Mouse (Mus musculus): ENCODE measurements around the gene Deaf1. TPM values are rescaled to one million over a fixed set of nuclear protein-coding genes. Genes with fewer than 3 reads are reported as not detected.

Gene Deaf1
- total and polyA plus RNA-seq, 3 experiments, result 3.5 to 31.6 (median 10.0) TPM

- Histone ChIP-seq H3K79me2 (replicated peaks; ENCODE audit: control insufficient read depth, extremely low read depth, insufficient read depth, poor library complexity, severe bottlenecking) (no peaks in the 10 kb centered on the region), H3K4me1 (ENCODE audit: control insufficient read depth in 1 of 2, insufficient read depth in 2 of 2) (0 out of 4 replicates have a peak, but pooled peaks cover 0 to 2% of the 10 kb centered on the region in 2 experiments), H3K36me3 (replicated peaks in 1 of 2; ENCODE audit: control insufficient read depth in 1 of 2, insufficient read depth in 1 of 2, low read length in 1 of 2) (peaks cover 0 to 11% of the 10 kb centered on the region in 2 experiments), H3K27ac (ENCODE audit: insufficient read depth, low read depth) (no peak overlapping the region), H3K9ac (ENCODE audit: insufficient read depth, low read depth) (no peak overlapping the region), H3K27me3 (replicated peaks) (peaks cover 3% of the 10 kb centered on the region), H3K9me3 (replicated peaks; ENCODE audit: low read length) (no peaks in the 10 kb centered on the region), H3K4me2 (ENCODE audit: insufficient read depth, low read depth, poor library complexity, severe bottlenecking) (no peak overlapping the region), H3K4me3 (replicated peaks in 1 of 3; ENCODE audit: low read depth in 2 of 3, low read length in 2 of 3, poor library complexity in 1 of 3) (no peak overlapping the region)
- DNase-seq (ENCODE audit: extremely low read depth), result no peak
- dilution Hi-C loops (cut with MboI; ENCODE audit: extremely low pct_ligation_motif_present, extremely low pct_unique_long_range_greater_than_20kb, low sequenced_read_pairs), result no loop called here
- TF ChIP-seq ZC3H11A (IDR thresholded peaks at IDR 0.05; ENCODE audit: low read depth, low read length) (no peak), POLR2A (IDR thresholded peaks at IDR 0.05; ENCODE audit: low read depth, low read length) (no peak), CTCF (conservative IDR thresholded peaks at IDR 0.05 in 1 of 2, IDR thresholded peaks at IDR 0.05 in 1 of 2; ENCODE audit: low read depth in 2 of 2, low read length in 2 of 2) (no peak), ZNF384 (IDR thresholded peaks at IDR 0.05; ENCODE audit: low read depth, low read length) (no peak), MAX (IDR thresholded peaks at IDR 0.05; ENCODE audit: low read length) (no peak), NELFE (IDR thresholded peaks at IDR 0.05; ENCODE audit: low read depth, low read length) (no peak), E2F4 (IDR thresholded peaks at IDR 0.05; ENCODE audit: insufficient replicate concordance, low read depth, low read length) (no peak), MAZ (IDR thresholded peaks at IDR 0.05; ENCODE audit: low read depth, low read length) (no peak), CHD2 (IDR thresholded peaks at IDR 0.05; ENCODE audit: low read length) (no peak), IRF4 (IDR thresholded peaks at IDR 0.05; ENCODE audit: low read depth, low read length) (no peak), ZMIZ1 (IDR thresholded peaks at IDR 0.05; ENCODE audit: low read depth, low read length) (no peak)
- in situ Hi-C loops (cut with MboI; ENCODE audit: low pct_ligation_motif_present, low pct_unique_long_range_greater_than_20kb, low sequenced_read_pairs), result no loop called here
Measured at GRCm38 (mm10) chr7:141340023-141340422, 12.5 kb upstream of the Deaf1 start.

- dilution Hi-C loops (cut with MboI; ENCODE audit: extremely low pct_ligation_motif_present, extremely low pct_unique_long_range_greater_than_20kb, low sequenced_read_pairs) (no loop called here), in situ Hi-C loops (cut with MboI; ENCODE audit: low pct_ligation_motif_present, low pct_unique_long_range_greater_than_20kb, low sequenced_read_pairs) (no loop called here)
- TF ChIP-seq MEF2A (IDR thresholded peaks at IDR 0.05; ENCODE audit: borderline replicate concordance, low read depth, low read length), result no peak
- TF ChIP-seq ELF1 (IDR thresholded peaks at IDR 0.05; ENCODE audit: low read depth, low read length), result no peak
- TF ChIP-seq NELFE (IDR thresholded peaks at IDR 0.05; ENCODE audit: low read depth, low read length), result no peak
- TF ChIP-seq POLR2AphosphoS2 (IDR thresholded peaks at IDR 0.05; ENCODE audit: low read depth, low read length), result no peak
- TF ChIP-seq POLR2A (IDR thresholded peaks at IDR 0.05; ENCODE audit: low read depth, low read length), result no peak
- no peak for TF ChIP-seq EP300 (IDR thresholded peaks at IDR 0.05; ENCODE audit: low read length)
- no peak for TF ChIP-seq KAT2A (IDR thresholded peaks at IDR 0.05; ENCODE audit: insufficient replicate concordance, low read length)
- no peak for TF ChIP-seq MAFK (IDR thresholded peaks at IDR 0.05; ENCODE audit: insufficient replicate concordance, low read length)
- no peak for TF ChIP-seq NRF1 (IDR thresholded peaks at IDR 0.05; ENCODE audit: low read depth, low read length)
- TF ChIP-seq TCF12 (IDR thresholded peaks at IDR 0.05; ENCODE audit: low read depth, low read length), result no peak
- no peak for TF ChIP-seq GABPA (IDR thresholded peaks at IDR 0.05; ENCODE audit: insufficient replicate concordance, low read depth, low read length)
- no peak for TF ChIP-seq CTCF (conservative IDR thresholded peaks at IDR 0.05 in 1 of 2, IDR thresholded peaks at IDR 0.05 in 1 of 2; ENCODE audit: low read depth in 2 of 2, low read length in 2 of 2)
- no peak for TF ChIP-seq MAZ (IDR thresholded peaks at IDR 0.05; ENCODE audit: low read depth, low read length)
- no peak for TF ChIP-seq UBTF (IDR thresholded peaks at IDR 0.05; ENCODE audit: low read depth, low read length)
- peaks cover 0 to 17% of the 10 kb centered on the region in 2 experiments for H3K36me3 ChIP-seq (replicated peaks in 1 of 2; ENCODE audit: control insufficient read depth in 1 of 2, insufficient read depth in 1 of 2, low read length in 1 of 2)
- 0 out of 4 replicates have a peak, but pooled peaks cover 0 to 2% of the 10 kb centered on the region in 2 experiments for H3K4me1 ChIP-seq (ENCODE audit: control insufficient read depth in 1 of 2, insufficient read depth in 2 of 2)
- no peaks in the 10 kb centered on the region for H3K9me3 ChIP-seq (replicated peaks; ENCODE audit: low read length)
- peaks cover 3% of the 10 kb centered on the region for H3K27me3 ChIP-seq (replicated peaks)
- H3K4me2 ChIP-seq (ENCODE audit: insufficient read depth, low read depth, poor library complexity, severe bottlenecking), result no peak overlapping the region
- no peak overlapping the region for H3K9ac ChIP-seq (ENCODE audit: insufficient read depth, low read depth)
- no peak overlapping the region for H3K27ac ChIP-seq (ENCODE audit: insufficient read depth, low read depth)
- no peaks in the 10 kb centered on the region for H3K79me2 ChIP-seq (replicated peaks; ENCODE audit: control insufficient read depth, extremely low read depth, insufficient read depth, poor library complexity, severe bottlenecking)
- no peak overlapping the region for H3K4me3 ChIP-seq (replicated peaks in 1 of 3; ENCODE audit: low read depth in 2 of 3, low read length in 2 of 3, poor library complexity in 1 of 3)
- DNase-seq (ENCODE audit: extremely low read depth), result no peak
Measured at GRCm38 (mm10) chr7:141339215-141339920, 11.9 kb upstream of the Deaf1 start.

Data from CH12.LX (cell line).